Mouse (Mus musculus) kidney, adult 2 months (tissue): ENCODE data around the gene Trim44.

Experiments
- CTCF ChIP-seq: fragments of 200-500 bp; conservative IDR thresholded peaks from 2 replicates; pipeline ENCODE4 v1.5.1; 2011; ENCODE audit warnings: low read depth, mild to moderate bottlenecking, control low read depth, low read length, moderate library complexity, mixed read lengths; ENCODE audit not compliant: insufficient read depth, insufficient read length
- POLR2A ChIP-seq: fragments of 200-500 bp; IDR thresholded peaks from one replicate; pipeline ENCODE4 v1.6.1; 2011; ENCODE audit warnings: low read depth, low read length, control low read depth

GRCm38 (mm10) chr2:102407363-102408184 lies at the start of gene Trim44:
- TF ChIP-seq POLR2A (no peak), CTCF (no peak)
